Mouse (Mus musculus) gastrocnemius, postnatal 36 days (tissue): ENCODE data around the gene Fam69a. TPM values are rescaled to one million over a fixed set of nuclear protein-coding genes. Genes with fewer than 3 reads are reported as not detected.
"Not testable (repeated sequence)": the region's sequence is repeated elsewhere in the genome, so short reads cannot be mapped to it uniquely, and the experiment has no call there.

ENCODE experiments used
- DNase-seq, 2 experiments: peaks; one replicate each; pipeline ENCODE4 v3.0.0; 2022
- intact Hi-C: fragments of 180-260 bp; cut with DNase I; formaldehyde crosslinking; loops from one replicate; pipeline ENCODE4 v1.15.1; 2025
- total RNA-seq, 2 experiments: library from RNA; stranded (reverse); gene quantifications; 2 replicates each; pipeline ENCODE4 v1.2.3; 2021

Gene Fam69a
- total RNA-seq, 2 experiments from 2014 or later = 21.8 to 23.6 TPM

- DNase-seq = no peak
- intact Hi-C loops = loop anchor here (1.0 to 5.0 kb wide), 3 partner anchors 66 to 113 kb away; partner anchors contain the start of gene Fam69a
These were observed 65.3 kb downstream of the Fam69a start for GRCm38 (mm10) chr5:107921400-107922252.

- intact Hi-C loops = no loop called here
These were observed 71.6 kb downstream of the Fam69a start for GRCm38 (mm10) chr5:107915280-107915679.

GRCm38 (mm10) chr5:107911012-107911411, 75.9 kb downstream of the Fam69a start:
- DNase-seq = no peak

More at GRCm38 (mm10) chr5:107915280-107915679, 71.6 kb downstream of the Fam69a start:
- DNase-seq = no peak

DNA sequence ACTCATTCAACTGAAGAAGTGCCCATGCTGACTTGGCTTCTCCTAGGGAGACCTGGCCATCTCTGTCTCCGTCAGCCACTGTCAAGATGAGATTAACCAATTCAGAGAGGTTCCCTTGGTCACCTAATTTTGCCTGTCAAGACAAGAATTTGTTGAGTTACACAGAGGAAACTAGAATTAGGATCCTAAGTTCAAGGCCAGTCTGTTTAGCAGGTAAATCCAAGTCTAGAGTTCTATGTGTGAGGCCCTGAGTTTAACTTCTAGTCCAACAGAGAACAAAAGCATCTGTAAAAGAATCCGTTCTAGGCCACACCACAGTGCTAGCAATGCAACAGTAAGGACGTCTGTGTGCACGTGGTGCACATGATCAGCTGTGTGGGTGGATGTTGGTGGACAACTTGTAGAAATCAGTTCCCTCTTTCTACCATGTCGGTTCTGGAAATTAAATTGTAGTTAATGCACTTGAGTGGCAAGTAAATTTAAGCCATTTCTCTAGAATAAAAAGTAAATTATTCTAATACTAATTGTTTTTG, 76.7 kb downstream of the Fam69a start:
- no peak for DNase-seq
- intact Hi-C loops = loop anchor here (2.0 kb wide), 1 partner anchor 253 kb away; no protein-coding TSS in a partner anchor

More at GRCm38 (mm10) chr5:107911012-107911411, 75.9 kb downstream of the Fam69a start:
- intact Hi-C loops = loop anchor here (2.0 kb wide), 1 partner anchor 252 kb away; no protein-coding TSS in a partner anchor

GRCm38 (mm10) chr5:107909668-107910067, 77.2 kb downstream of the Fam69a start:
- no peak for DNase-seq
- intact Hi-C loops = loop anchor here (2.0 kb wide), 1 partner anchor 253 kb away; no protein-coding TSS in a partner anchor

- no peak for DNase-seq
- intact Hi-C loops = no loop called here
These were observed 78.3 kb downstream of the Fam69a start for GRCm38 (mm10) chr5:107908514-107909110.

DNA sequence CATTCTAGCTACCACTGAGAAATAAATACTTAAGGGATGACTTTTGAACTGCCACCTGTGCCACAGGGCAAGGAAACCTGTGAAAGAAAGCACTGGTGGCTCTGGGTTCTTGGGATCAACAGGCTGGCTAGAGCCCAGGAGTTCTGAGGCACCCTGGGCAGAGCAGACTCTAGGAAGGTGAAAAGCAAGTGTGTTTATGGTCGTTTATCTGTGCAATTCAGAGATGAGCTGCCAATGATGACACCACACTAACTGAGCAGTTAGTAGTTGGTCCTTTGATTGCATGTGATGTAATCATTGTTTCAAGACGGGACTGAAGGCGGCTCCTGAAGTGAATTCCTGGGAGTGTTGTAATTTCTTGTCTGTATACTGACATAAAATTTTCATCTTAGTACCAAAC, 82.6 kb downstream of the Fam69a start:
- intact Hi-C loops = no loop called here
- DNase-seq = no peak

GRCm38 (mm10) chr5:107901014-107901615, 85.8 kb downstream of the Fam69a start:
- intact Hi-C loops = no loop called here
- no peak for DNase-seq

DNA sequence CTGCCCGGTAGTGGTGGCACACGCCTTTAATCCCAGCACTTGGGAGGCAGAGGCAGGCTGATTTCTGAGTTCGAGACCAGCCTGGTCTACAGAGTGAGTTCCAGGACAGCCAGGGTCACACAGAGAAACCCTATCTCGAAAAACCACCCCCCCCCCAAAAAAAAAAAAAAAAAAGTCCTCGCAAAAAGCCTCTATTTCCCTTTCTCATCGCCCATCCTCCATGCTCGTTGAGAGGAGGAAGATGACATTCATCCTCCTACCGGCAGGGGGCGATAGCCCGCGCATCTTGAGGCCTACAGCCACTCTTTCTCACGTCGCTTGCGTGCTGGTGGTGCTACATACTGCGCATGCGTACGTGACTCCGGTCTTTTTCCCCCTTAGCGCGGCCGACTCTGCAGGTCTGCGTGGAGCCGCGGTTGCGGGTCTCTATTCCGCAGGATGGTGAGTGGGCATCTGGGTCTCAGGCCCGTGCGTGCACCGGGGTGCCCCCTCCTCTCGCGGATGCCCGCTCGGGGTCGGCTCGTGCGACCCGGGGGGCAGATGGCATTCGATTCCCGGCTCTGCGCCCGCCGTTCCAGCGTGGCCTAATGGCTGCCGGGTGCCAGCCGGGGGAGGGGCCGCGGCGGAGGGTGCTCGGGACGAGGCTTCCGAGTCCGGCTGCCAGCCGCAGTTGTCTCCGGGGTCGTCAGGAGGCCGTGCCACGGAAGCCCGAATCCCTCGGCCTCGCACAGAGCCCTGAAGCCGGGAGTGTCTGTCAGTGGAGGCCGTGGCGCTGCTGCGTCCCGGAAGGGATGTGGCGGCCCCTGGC, 86.5 kb downstream of the Fam69a start, which contains the start of gene Rpl5:
TSS of gene Rpl5 (plus strand) at position 297 of the 808 bp plus-strand sequence.
- intact Hi-C loops = no loop called here
- peak; percentile 93 for DNase-seq

DNA sequence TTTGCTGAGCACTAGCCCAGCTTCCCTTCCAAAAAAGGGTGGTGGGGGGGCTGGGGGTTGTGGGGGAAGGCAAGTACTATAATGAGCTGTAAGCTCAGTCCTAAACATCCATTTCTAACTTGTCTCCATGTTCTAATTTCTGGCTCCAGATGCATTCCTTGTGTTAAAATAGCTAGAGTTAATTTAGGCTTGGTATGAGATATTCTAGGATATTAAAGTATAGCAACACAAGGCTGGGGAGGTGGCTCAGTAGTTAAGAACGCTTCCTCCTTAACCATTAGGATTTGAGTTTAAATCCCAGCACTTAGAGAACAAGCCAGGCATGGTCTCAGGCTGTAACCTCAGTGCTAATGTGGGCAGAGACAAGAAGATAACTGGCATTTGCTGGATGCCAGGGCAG, 90.6 kb downstream of the Fam69a start:
- no peak for DNase-seq
- intact Hi-C loops = loop anchor here (10.0 kb wide), 1 partner anchor 291 kb away; no protein-coding TSS in a partner anchor

- no peak for DNase-seq
- intact Hi-C loops = loop anchor here (2.0 to 10.0 kb wide), 2 partner anchors 34 to 290 kb away; no protein-coding TSS in a partner anchor
These were observed 92.2 kb downstream of the Fam69a start for GRCm38 (mm10) chr5:107894676-107895075.

- intact Hi-C loops = loop anchor here (10.0 kb wide), 1 partner anchor 287 kb away; no protein-coding TSS in a partner anchor
- not testable (repeated sequence) for DNase-seq
These were observed 95.4 kb downstream of the Fam69a start for GRCm38 (mm10) chr5:107891515-107891914.

GRCm38 (mm10) chr5:107889994-107890888, 96.6 kb downstream of the Fam69a start:
- intact Hi-C loops = loop anchor here (10.0 kb wide), 1 partner anchor 285 kb away; no protein-coding TSS in a partner anchor
- no peak for DNase-seq

- intact Hi-C loops = no loop called here
- no peak for DNase-seq
These were observed 106.2 kb downstream of the Fam69a start for GRCm38 (mm10) chr5:107880710-107881109.

DNA sequence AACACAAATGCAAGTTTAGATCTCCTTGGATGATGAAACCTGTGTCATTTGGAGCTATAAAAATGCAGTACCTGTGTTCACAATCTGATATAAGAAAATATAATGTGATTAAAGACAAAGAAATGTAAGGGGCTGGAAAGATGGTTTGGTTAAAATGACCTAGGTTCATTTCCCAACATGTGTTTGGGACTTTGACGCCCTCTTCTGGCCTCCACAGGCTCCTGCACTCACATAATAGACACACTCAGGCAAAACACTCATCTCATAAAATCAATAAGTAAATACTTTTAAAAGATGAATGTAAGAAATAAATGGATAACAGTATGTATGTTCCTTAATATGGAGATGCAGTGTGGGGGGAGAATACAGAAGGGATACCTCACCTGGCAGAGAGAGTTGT, 109.8 kb downstream of the Fam69a start:
- DNase-seq = no peak
- intact Hi-C loops = no loop called here

DNA sequence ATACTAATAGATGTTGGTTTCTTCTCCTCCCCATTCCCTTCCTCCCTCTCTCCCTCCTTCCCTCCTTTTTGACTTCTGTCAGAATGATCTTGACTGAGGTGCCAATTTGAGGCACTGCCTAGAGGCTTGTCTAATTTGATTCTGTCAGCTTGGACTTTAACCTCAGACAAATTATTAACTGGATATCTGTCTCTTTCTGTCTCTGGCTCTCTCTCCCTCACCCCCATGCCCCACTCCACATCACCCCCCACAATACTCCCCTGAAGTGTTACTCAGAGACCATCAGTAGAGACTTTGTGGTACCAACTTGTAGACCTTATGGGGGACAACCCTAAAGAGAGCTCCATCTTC, 111.6 kb downstream of the Fam69a start:
- no peak for DNase-seq
- intact Hi-C loops = no loop called here

DNA sequence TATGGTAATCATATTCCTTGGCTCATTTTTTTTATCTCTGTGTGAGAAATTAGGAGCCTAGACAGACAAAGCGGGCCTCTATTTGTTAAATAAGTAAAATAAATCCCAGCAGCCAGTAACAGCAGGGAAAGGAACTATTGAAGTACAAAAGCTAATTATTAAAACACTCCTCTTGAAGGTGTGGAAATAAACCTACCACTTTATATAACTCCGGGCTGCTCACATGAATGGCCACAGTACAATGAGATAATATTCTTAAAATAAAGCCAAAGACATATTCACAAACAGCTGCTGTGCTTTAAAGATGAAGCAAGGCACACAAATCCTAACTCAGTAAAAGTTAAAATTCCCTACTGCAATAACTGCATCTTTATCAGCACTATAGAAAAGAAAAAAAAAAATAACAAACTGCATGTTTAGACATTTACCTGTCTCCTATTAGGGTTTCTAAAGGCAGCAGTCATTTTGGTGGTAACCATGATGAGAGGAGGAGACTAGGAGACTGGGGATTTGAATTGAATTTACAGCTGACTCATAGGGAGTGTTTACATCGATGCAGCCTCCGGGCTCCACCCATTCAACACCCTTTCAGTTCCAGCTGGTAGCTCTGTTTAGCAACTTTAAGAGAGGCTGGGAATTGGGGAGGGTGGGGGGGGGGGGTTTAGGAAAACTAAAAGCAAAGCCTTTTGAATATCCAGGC, 112.2 kb downstream of the Fam69a start, which contains the start of gene Evi5:
TSS of gene Evi5 (minus strand) at position 547 of the 700 bp plus-strand sequence.
- DNase-seq = no peak
- intact Hi-C loops = no loop called here

DNA sequence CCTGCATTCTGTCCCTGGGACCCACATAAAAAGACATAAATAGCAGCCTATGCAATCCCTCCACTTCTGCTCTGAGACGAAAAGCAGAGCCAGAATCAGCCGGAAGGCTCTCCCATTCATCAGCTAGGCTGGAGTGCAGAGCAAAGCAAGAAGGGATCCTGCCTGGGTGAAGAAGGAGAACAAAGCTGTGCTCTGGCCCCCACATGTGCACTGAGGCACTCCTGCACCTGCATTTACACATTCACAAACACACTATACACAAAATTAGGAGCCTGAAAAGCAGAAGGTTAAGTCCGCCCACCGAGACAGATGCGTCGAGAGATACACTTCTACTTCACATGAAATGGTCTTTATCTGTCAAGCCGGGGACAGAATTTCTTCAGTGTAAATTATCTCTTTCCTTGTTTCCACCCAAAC, 113.0 kb downstream of the Fam69a start:
- DNase-seq = no peak
- intact Hi-C loops = no loop called here
